In genomic region chr2:178522331-178522730, GRCm38 (mm10) we compare ENCODE assay signal across 29 mouse cellular contexts.
DNase-seq lines count a peak whose midpoint lies in the region; ATAC-seq lines count a peak whose summit lies in the region.
"Had no signal": no experiment of that assay in that cellular context is flagged by ENCODE, and none has a peak within 500 bp of the region (broad histone marks: within the 10 kb centered on the region; RNA-seq: fewer than 3 reads in every experiment).

No protein-coding gene starts in this region.

- no peak for DNase-seq in midbrain, embryonic 10.5 days (ENCODE audit: low spot score)
- DNase-seq in brain, embryonic 18.5 days (ENCODE audit: low read depth, low spot score) = peak; percentile 20
- DNase-seq in embryo, embryonic 10.5 days (ENCODE audit: low spot score) = no peak
- DNase-seq in spleen, adult 12 weeks (ENCODE audit: low spot score) = no peak
- DNase-seq: adrenal gland, postnatal 25 days; B cell, adult 2 months; cerebellum, adult 11 months; cerebellum, adult 9-11 months; gastrocnemius, adult 2 months; gastrocnemius, postnatal 36 days; heart, adult 18-20 months; kidney, adult 9 months; kidney, postnatal 10 days; layer of hippocampus, postnatal 36 days; liver; lung, adult 2 months; lung, postnatal 10 days; right cerebral cortex, postnatal 25 days; spleen, adult 18-20 months; thymus, postnatal 14 days had no signal

- ATAC-seq in hindbrain, embryonic 13.5 days (ENCODE audit: low FRiP score) = no peak
- no peak for ATAC-seq in hindbrain, embryonic 12.5 days (ENCODE audit: low FRiP score)
- ATAC-seq in midbrain, embryonic 15.5 days (replicated peaks) = no peak
- ATAC-seq in forebrain, embryonic 16.5 days = peak; percentile 64
- ATAC-seq: intestine, postnatal 0 days had no signal

- 44% methylated on average over 4 of the region's 4 CpGs for WGBS in hindbrain, embryonic 13.5 days
- WGBS in hindbrain, embryonic 12.5 days = 56% methylated on average over 4 of the region's 4 CpGs
- WGBS in midbrain, embryonic 15.5 days = 28% methylated on average over 4 of the region's 4 CpGs
- WGBS in midbrain, embryonic 10.5 days = 60% methylated on average over 4 of the region's 4 CpGs
- WGBS in forebrain, embryonic 16.5 days = 29% methylated on average over 4 of the region's 4 CpGs

- H3K27me3 ChIP-seq in hindbrain, embryonic 13.5 days = 0 out of 2 replicates have a peak, but pooled peaks cover 4% of the 10 kb centered on the region
- no peaks in the 10 kb centered on the region for H3K27me3 ChIP-seq in hindbrain, embryonic 12.5 days
- H3K27me3 ChIP-seq in midbrain, embryonic 15.5 days (replicated peaks) = no peaks in the 10 kb centered on the region
- no peaks in the 10 kb centered on the region for H3K27me3 ChIP-seq in midbrain, embryonic 10.5 days (ENCODE audit: low read depth, poor library complexity, severe bottlenecking)
- no peaks in the 10 kb centered on the region for H3K27me3 ChIP-seq in forebrain, embryonic 16.5 days (replicated peaks; ENCODE audit: control insufficient read depth, insufficient read depth, low read length)
- H3K27me3 ChIP-seq: heart, embryonic 12.5 days; neural tube, embryonic 12.5 days had no signal

- H3K4me2 ChIP-seq in hindbrain, embryonic 13.5 days = no peak overlapping the region
- no peak overlapping the region for H3K4me2 ChIP-seq in hindbrain, embryonic 12.5 days (replicated peaks)
- no peak overlapping the region for H3K4me2 ChIP-seq in midbrain, embryonic 15.5 days
- no peak overlapping the region for H3K4me2 ChIP-seq in forebrain, embryonic 16.5 days (ENCODE audit: low read length)
- H3K4me2 ChIP-seq: heart, embryonic 12.5 days; neural tube, embryonic 12.5 days had no signal

- H3K4me1 ChIP-seq in hindbrain, embryonic 13.5 days (replicated peaks) = peaks cover 8% of the 10 kb centered on the region
- 0 out of 2 replicates have a peak, but pooled peaks cover 5% of the 10 kb centered on the region for H3K4me1 ChIP-seq in hindbrain, embryonic 12.5 days
- peaks cover 6% of the 10 kb centered on the region for H3K4me1 ChIP-seq in midbrain, embryonic 15.5 days
- H3K4me1 ChIP-seq in midbrain, embryonic 10.5 days = no peaks in the 10 kb centered on the region
- peaks cover 6% of the 10 kb centered on the region for H3K4me1 ChIP-seq in forebrain, embryonic 16.5 days (replicated peaks; ENCODE audit: control insufficient read depth, insufficient read depth, low read length)
- H3K4me1 ChIP-seq: neural tube, embryonic 12.5 days had no signal

- peak overlapping the region; percentile 40; the same call in 1 of the 2 replicates for H3K27ac ChIP-seq in hindbrain, embryonic 13.5 days
- no peak overlapping the region for H3K27ac ChIP-seq in hindbrain, embryonic 12.5 days
- 0 out of 2 replicates have a peak overlapping the region, but pooled peaks have one; percentile 10 for H3K27ac ChIP-seq in midbrain, embryonic 15.5 days
- no peak overlapping the region for H3K27ac ChIP-seq in midbrain, embryonic 10.5 days (replicated peaks)
- H3K27ac ChIP-seq in forebrain, embryonic 16.5 days (ENCODE audit: low read length) = peak overlapping the region; percentile 76
- H3K27ac ChIP-seq: gastrocnemius, adult 2 months; hindbrain, embryonic 10.5 days; liver, embryonic 14.5 days; neural tube, embryonic 12.5 days had no signal

- H3K36me3 ChIP-seq in hindbrain, embryonic 13.5 days = no peaks in the 10 kb centered on the region
- H3K36me3 ChIP-seq in hindbrain, embryonic 12.5 days = no peaks in the 10 kb centered on the region
- no peaks in the 10 kb centered on the region for H3K36me3 ChIP-seq in midbrain, embryonic 15.5 days (replicated peaks)
- H3K36me3 ChIP-seq in midbrain, embryonic 10.5 days = no peaks in the 10 kb centered on the region
- H3K36me3 ChIP-seq in forebrain, embryonic 16.5 days (ENCODE audit: control insufficient read depth, insufficient read depth) = no peaks in the 10 kb centered on the region
- H3K36me3 ChIP-seq: heart, embryonic 12.5 days; hindbrain, embryonic 10.5 days; neural tube, embryonic 12.5 days had no signal

- H3K9ac ChIP-seq in hindbrain, embryonic 13.5 days = no peak overlapping the region; the same call in 1 of the 2 replicates
- H3K9ac ChIP-seq in hindbrain, embryonic 12.5 days = no peak overlapping the region
- H3K9ac ChIP-seq in midbrain, embryonic 15.5 days = no peak overlapping the region
- H3K9ac ChIP-seq in forebrain, embryonic 16.5 days (replicated peaks; ENCODE audit: low read depth, low read length) = no peak overlapping the region
- H3K9ac ChIP-seq: heart, embryonic 12.5 days; liver, embryonic 14.5 days; neural tube, embryonic 12.5 days had no signal

- no peak overlapping the region for H3K4me3 ChIP-seq in hindbrain, embryonic 13.5 days
- H3K4me3 ChIP-seq in hindbrain, embryonic 12.5 days = no peak overlapping the region
- H3K4me3 ChIP-seq in midbrain, embryonic 15.5 days = no peak overlapping the region
- no peak overlapping the region for H3K4me3 ChIP-seq in midbrain, embryonic 10.5 days
- H3K4me3 ChIP-seq in forebrain, embryonic 16.5 days (replicated peaks; ENCODE audit: low read length) = no peak overlapping the region
- H3K4me3 ChIP-seq: gastrocnemius, adult 2 months; heart, embryonic 12.5 days; hindbrain, embryonic 10.5 days; neural tube, embryonic 12.5 days had no signal

- no peaks in the 10 kb centered on the region for H3K9me3 ChIP-seq in hindbrain, embryonic 13.5 days
- no peaks in the 10 kb centered on the region for H3K9me3 ChIP-seq in hindbrain, embryonic 12.5 days (replicated peaks)
- H3K9me3 ChIP-seq in midbrain, embryonic 15.5 days = no peaks in the 10 kb centered on the region
- no peaks in the 10 kb centered on the region for H3K9me3 ChIP-seq in midbrain, embryonic 10.5 days (replicated peaks)
- no peaks in the 10 kb centered on the region for H3K9me3 ChIP-seq in forebrain, embryonic 16.5 days (ENCODE audit: control insufficient read depth, low read length)
- H3K9me3 ChIP-seq: heart, embryonic 12.5 days; hindbrain, embryonic 10.5 days; neural tube, embryonic 12.5 days had no signal

Comparison
In these comparisons a context has a peak if more than half of its experiments do, and no peak if none do; other contexts are left out.
1. H3K27ac ChIP-seq: peak in hindbrain, embryonic 13.5 days (single experiment), midbrain, embryonic 15.5 days (single experiment) and forebrain, embryonic 16.5 days (single experiment); none in hindbrain, embryonic 12.5 days (single experiment) and midbrain, embryonic 10.5 days (single experiment).